Mouse (Mus musculus): ENCODE data around the gene Dmap1. TPM values are rescaled to one million over a fixed set of nuclear protein-coding genes. Genes with fewer than 3 reads are reported as not detected.

Dmap1 gene
- total and polyA plus RNA-seq, 3 experiments = 39.3 to 43.4 (median 39.3) TPM

- H3K9me3 ChIP-seq (replicated peaks; ENCODE audit: low read length) = no peaks in the 10 kb centered on the region
- dilution Hi-C loops (cut with MboI; ENCODE audit: extremely low pct_ligation_motif_present, extremely low pct_unique_long_range_greater_than_20kb, low sequenced_read_pairs) (no loop called here), in situ Hi-C loops (cut with MboI; ENCODE audit: low pct_ligation_motif_present, low pct_unique_long_range_greater_than_20kb, low sequenced_read_pairs) (no loop called here)
- no peak overlapping the region for H3K9ac ChIP-seq (ENCODE audit: insufficient read depth, low read depth)
- peaks cover 2 to 15% of the 10 kb centered on the region in 2 experiments; a peak in 3 of 4 replicates for H3K4me1 ChIP-seq (ENCODE audit: control insufficient read depth in 1 of 2, insufficient read depth in 2 of 2)
- no peak overlapping the region for H3K4me2 ChIP-seq (ENCODE audit: insufficient read depth, low read depth, poor library complexity, severe bottlenecking)
- no peaks in the 10 kb centered on the region for H3K27me3 ChIP-seq (replicated peaks)
- no peak overlapping the region for H3K27ac ChIP-seq (ENCODE audit: insufficient read depth, low read depth)
- peaks cover 66 to 92% of the 10 kb centered on the region in 2 experiments for H3K36me3 ChIP-seq (replicated peaks in 1 of 2; ENCODE audit: control insufficient read depth in 1 of 2, insufficient read depth in 1 of 2, low read length in 1 of 2)
- TF ChIP-seq CTCF (conservative IDR thresholded peaks at IDR 0.05 in 1 of 2, IDR thresholded peaks at IDR 0.05 in 1 of 2; ENCODE audit: low read depth in 2 of 2, low read length in 2 of 2) = peak; percentile 64 to 93
- TF ChIP-seq HCFC1 (IDR thresholded peaks at IDR 0.05; ENCODE audit: low read depth, low read length) = no peak
- TF ChIP-seq RAD21 (IDR thresholded peaks at IDR 0.05; ENCODE audit: low read depth, low read length) = peak; percentile 91
- peak; percentile 87 for TF ChIP-seq SMC3 (IDR thresholded peaks at IDR 0.05; ENCODE audit: low read depth, low read length)
- peak; percentile 83 for DNase-seq (ENCODE audit: extremely low read depth)
- H3K4me3 ChIP-seq (replicated peaks in 1 of 3; ENCODE audit: low read depth in 2 of 3, low read length in 2 of 3, poor library complexity in 1 of 3) = no peak overlapping the region
- no peaks in the 10 kb centered on the region for H3K79me2 ChIP-seq (replicated peaks; ENCODE audit: control insufficient read depth, extremely low read depth, insufficient read depth, poor library complexity, severe bottlenecking)
Measured at GRCm38 (mm10) chr4:117676903-117677302, 5.2 kb downstream of the Dmap1 start.

- Histone ChIP-seq H3K9me3 (replicated peaks; ENCODE audit: low read length) (no peaks in the 10 kb centered on the region), H3K79me2 (replicated peaks; ENCODE audit: control insufficient read depth, extremely low read depth, insufficient read depth, poor library complexity, severe bottlenecking) (no peaks in the 10 kb centered on the region), H3K9ac (ENCODE audit: insufficient read depth, low read depth) (no peak overlapping the region), H3K4me3 (replicated peaks in 1 of 3; ENCODE audit: low read depth in 2 of 3, low read length in 2 of 3, poor library complexity in 1 of 3) (no peak overlapping the region), H3K27me3 (replicated peaks) (no peaks in the 10 kb centered on the region), H3K4me2 (ENCODE audit: insufficient read depth, low read depth, poor library complexity, severe bottlenecking) (no peak overlapping the region), H3K27ac (ENCODE audit: insufficient read depth, low read depth) (no peak overlapping the region), H3K36me3 (replicated peaks in 1 of 2; ENCODE audit: control insufficient read depth in 1 of 2, insufficient read depth in 1 of 2, low read length in 1 of 2) (peaks cover 52 to 93% of the 10 kb centered on the region in 2 experiments), H3K4me1 (ENCODE audit: control insufficient read depth in 1 of 2, insufficient read depth in 2 of 2) (peaks cover 0 to 2% of the 10 kb centered on the region in 2 experiments; a peak in 1 of 4 replicates)
- dilution Hi-C loops (cut with MboI; ENCODE audit: extremely low pct_ligation_motif_present, extremely low pct_unique_long_range_greater_than_20kb, low sequenced_read_pairs) (no loop called here), in situ Hi-C loops (cut with MboI; ENCODE audit: low pct_ligation_motif_present, low pct_unique_long_range_greater_than_20kb, low sequenced_read_pairs) (no loop called here)
- TF ChIP-seq RCOR1 (conservative IDR thresholded peaks at IDR 0.05; ENCODE audit: low read depth, low read length) (no peak), JUND (conservative IDR thresholded peaks at IDR 0.05; ENCODE audit: low read depth, low read length) (no peak), ELF1 (IDR thresholded peaks at IDR 0.05; ENCODE audit: low read depth, low read length) (no peak), KAT2A (IDR thresholded peaks at IDR 0.05; ENCODE audit: insufficient replicate concordance, low read length) (no peak), BHLHE40 (IDR thresholded peaks at IDR 0.05; ENCODE audit: low read depth, low read length) (no peak), SMC3 (IDR thresholded peaks at IDR 0.05; ENCODE audit: low read depth, low read length) (no peak), TBP (conservative IDR thresholded peaks at IDR 0.05; ENCODE audit: low read depth, low read length) (no peak), CHD2 (IDR thresholded peaks at IDR 0.05; ENCODE audit: low read length) (no peak), GABPA (IDR thresholded peaks at IDR 0.05; ENCODE audit: insufficient replicate concordance, low read depth, low read length) (no peak), NELFE (IDR thresholded peaks at IDR 0.05; ENCODE audit: low read depth, low read length) (no peak), ZNF384 (IDR thresholded peaks at IDR 0.05; ENCODE audit: low read depth, low read length) (no peak), TCF12 (IDR thresholded peaks at IDR 0.05; ENCODE audit: low read depth, low read length) (no peak), ZKSCAN1 (IDR thresholded peaks at IDR 0.05; ENCODE audit: borderline replicate concordance, low read depth, low read length) (no peak), IRF4 (IDR thresholded peaks at IDR 0.05; ENCODE audit: low read depth, low read length) (no peak), POLR2A (IDR thresholded peaks at IDR 0.05; ENCODE audit: low read depth, low read length) (no peak), MAX (IDR thresholded peaks at IDR 0.05; ENCODE audit: low read length) (no peak), MXI1 (IDR thresholded peaks at IDR 0.05; ENCODE audit: low read depth, low read length) (no peak), ZC3H11A (IDR thresholded peaks at IDR 0.05; ENCODE audit: low read depth, low read length) (no peak), CTCF (conservative IDR thresholded peaks at IDR 0.05 in 1 of 2, IDR thresholded peaks at IDR 0.05 in 1 of 2; ENCODE audit: low read depth in 2 of 2, low read length in 2 of 2) (no peak)
- DNase-seq (ENCODE audit: extremely low read depth) = no peak
Measured at GRCm38 (mm10) chr4:117673901-117674300, 8.2 kb downstream of the Dmap1 start.
